7 mouse cellular contexts compared by ENCODE assay signal in genomic region chr7:43443917-43444293, GRCm38 (mm10). TPM values are rescaled to one million over a fixed set of nuclear protein-coding genes. Genes with fewer than 3 reads are reported as not detected.
DNase-seq lines count a peak whose midpoint lies in the region; ATAC-seq lines count a peak whose summit lies in the region.

Gene Etfb, plus strand, starts transcription at chr7:43444083.
Gene Gm45233, plus strand, starts transcription at chr7:43444128.

- H3K36me3 ChIP-seq in embryonic facial prominence, embryonic 11.5 days (replicated peaks; ENCODE audit: control insufficient read depth, insufficient read depth, low read depth, low read length) = no peaks in the 10 kb centered on the region
- H3K36me3 ChIP-seq in limb, embryonic 10.5 days = no peaks in the 10 kb centered on the region
- H3K36me3 ChIP-seq in midbrain, embryonic 13.5 days = no peaks in the 10 kb centered on the region

- ATAC-seq in embryonic facial prominence, embryonic 11.5 days (replicated peaks; ENCODE audit: insufficient number of reproducible peaks, low FRiP score, low TSS enrichment, low read depth) = peak; percentile 96
- ATAC-seq in granulocyte monocyte progenitor cell, adult 5-6 weeks (replicated peaks; ENCODE audit: poor library complexity, severe bottlenecking) = peak; percentile 70
- ATAC-seq in midbrain, embryonic 13.5 days = peak; percentile 96

- WGBS in embryonic facial prominence, embryonic 11.5 days = under 1% methylated on average over 27 of the region's 27 CpGs
- under 1% methylated on average over 27 of the region's 27 CpGs for WGBS in limb, embryonic 10.5 days
- under 1% methylated on average over 27 of the region's 27 CpGs for WGBS in midbrain, embryonic 13.5 days

- DNase-seq in adrenal gland, postnatal 14 days = peak; percentile 97
- peak; percentile 95 for DNase-seq in embryonic facial prominence, embryonic 11.5 days (ENCODE audit: low spot score)
- peak; percentile 98 for DNase-seq in kidney, adult 11 months
- peak; percentile 94 for DNase-seq in limb, embryonic 10.5 days (ENCODE audit: low spot score)
- peak; percentile 87 for DNase-seq in spleen, adult 12 weeks (ENCODE audit: low spot score)

- H3K27me3 ChIP-seq in embryonic facial prominence, embryonic 11.5 days (ENCODE audit: control insufficient read depth, insufficient read depth, low read length) = no peaks in the 10 kb centered on the region
- no peaks in the 10 kb centered on the region for H3K27me3 ChIP-seq in limb, embryonic 10.5 days (ENCODE audit: low read depth, poor library complexity, severe bottlenecking)
- H3K27me3 ChIP-seq in midbrain, embryonic 13.5 days = peaks cover 3% of the 10 kb centered on the region; the same call in 1 of the 2 replicates

- H3K4me2 ChIP-seq in embryonic facial prominence, embryonic 11.5 days (ENCODE audit: low read depth, low read length) = peak within 1 kb of the TSS; percentile 84
- H3K4me2 ChIP-seq in midbrain, embryonic 13.5 days (replicated peaks) = peak within 1 kb of the TSS; percentile 74

- H3K4me1 ChIP-seq in embryonic facial prominence, embryonic 11.5 days (ENCODE audit: control insufficient read depth, insufficient read depth, low read length) = no peaks in the 10 kb centered on the region
- H3K4me1 ChIP-seq in limb, embryonic 10.5 days = peaks cover 16% of the 10 kb centered on the region
- peaks cover 20% of the 10 kb centered on the region for H3K4me1 ChIP-seq in midbrain, embryonic 13.5 days (replicated peaks)

- peak within 1 kb of the TSS; percentile 77 for H3K27ac ChIP-seq in embryonic facial prominence, embryonic 11.5 days (replicated peaks; ENCODE audit: low read depth, low read length)
- H3K27ac ChIP-seq in limb, embryonic 10.5 days = peak within 1 kb of the TSS; percentile 86
- peak within 1 kb of the TSS; percentile 83 for H3K27ac ChIP-seq in midbrain, embryonic 13.5 days

- H3K9me3 ChIP-seq in embryonic facial prominence, embryonic 11.5 days (replicated peaks; ENCODE audit: control insufficient read depth, low read length) = no peaks in the 10 kb centered on the region
- H3K9me3 ChIP-seq in limb, embryonic 10.5 days (replicated peaks) = no peaks in the 10 kb centered on the region
- H3K9me3 ChIP-seq in midbrain, embryonic 13.5 days = no peaks in the 10 kb centered on the region

- peak within 1 kb of the TSS; percentile 47 for H3K4me3 ChIP-seq in embryonic facial prominence, embryonic 11.5 days (ENCODE audit: low read depth, low read length)
- H3K4me3 ChIP-seq in limb, embryonic 10.5 days = peak within 1 kb of the TSS; percentile 65
- peak within 1 kb of the TSS; percentile 55 for H3K4me3 ChIP-seq in midbrain, embryonic 13.5 days (replicated peaks)

- H3K9ac ChIP-seq in embryonic facial prominence, embryonic 11.5 days (replicated peaks; ENCODE audit: low read length) = peak within 1 kb of the TSS; percentile 67
- H3K9ac ChIP-seq in midbrain, embryonic 13.5 days (replicated peaks) = peak within 1 kb of the TSS; percentile 73

RNA-seq across cellular contexts. Expression of gene Etfb, which starts in this region (rescaled TPM):
- 1,201 and 1,373 TPM in 2 replicates for total RNA-seq in adrenal gland, postnatal 14 days (2021)
- 240 and 251 TPM in 2 replicates for polyA plus RNA-seq in embryonic facial prominence, embryonic 11.5 days (2014; fragmentation: Nextera tagmentation; extraction: Ambion mirVana)
- 485 and 520 TPM in 2 replicates for total RNA-seq in granulocyte monocyte progenitor cell, adult 5-6 weeks (2014; fragmentation: Nextera tagmentation)
- total RNA-seq in granulocyte monocyte progenitor cell, adult 5-6 weeks (2017) = 676 and 828 TPM in 2 replicates
- polyA plus RNA-seq in limb, embryonic 10.5 days (2016; fragmentation: Nextera tagmentation; extraction: Ambion mirVana) = 240 and 248 TPM in 2 replicates
- 142 TPM in 2 replicates for polyA plus RNA-seq in midbrain, embryonic 13.5 days (2015; fragmentation: Nextera tagmentation; extraction: Ambion mirVana)

RNA-seq across cellular contexts. Expression of gene Gm45233, which starts in this region (rescaled TPM):
- total RNA-seq in adrenal gland, postnatal 14 days (2021) = 0.82 TPM in 1 of 2 replicates, not detected in the other
- polyA plus RNA-seq in embryonic facial prominence, embryonic 11.5 days (2014; fragmentation: Nextera tagmentation; extraction: Ambion mirVana) = not detected in 2 replicates
- total RNA-seq in granulocyte monocyte progenitor cell, adult 5-6 weeks (2014; fragmentation: Nextera tagmentation) = 0.43 TPM in 1 of 2 replicates, not detected in the other
- 5.7 TPM in 1 of 2 replicates, not detected in the other for total RNA-seq in granulocyte monocyte progenitor cell, adult 5-6 weeks (2017)
- 0.78 TPM in 1 of 2 replicates, not detected in the other for polyA plus RNA-seq in limb, embryonic 10.5 days (2016; fragmentation: Nextera tagmentation; extraction: Ambion mirVana)
- polyA plus RNA-seq in midbrain, embryonic 13.5 days (2015; fragmentation: Nextera tagmentation; extraction: Ambion mirVana) = 0.48 TPM in 1 of 2 replicates, not detected in the other

Comparison
In these comparisons a context has a peak if more than half of its experiments do, and no peak if none do; other contexts are left out.
1. Peak in every context shown above with its lines: DNase-seq, ATAC-seq, H3K4me3 ChIP-seq and H3K27ac ChIP-seq.